Mouse (Mus musculus) embryonic fibroblast, embryonic 13.5 days (primary cell): ENCODE results near the gene Mcm5.

Experiments used
- CTCF ChIP-seq: IDR thresholded peaks from 2 replicates; pipeline ENCODE4 v1.5.1; 2011; ENCODE audit warnings: mild to moderate bottlenecking, control low read depth, low read length, moderate library complexity, borderline replicate concordance; ENCODE audit not compliant: insufficient read depth
- POLR2A ChIP-seq: IDR thresholded peaks from 2 replicates; pipeline ENCODE4 v1.6.1; 2011; ENCODE audit warnings: low read depth, mild to moderate bottlenecking, control low read depth, low read length, moderate library complexity

GRCm38 (mm10) chr8:75082181-75082805 lies 27.1 kb upstream of the Mcm5 start:
- TF ChIP-seq CTCF (no peak), POLR2A (no peak)
